Mouse (Mus musculus) heart, postnatal 0 days (tissue): ENCODE data around the gene Ern1.

Experiments used
- CTCF ChIP-seq: IDR thresholded peaks from 2 replicates; pipeline ENCODE4 v1.5.1; 2016; ENCODE audit warnings: antibody characterized with exemption, control low read depth, low read depth
- EP300 ChIP-seq: IDR thresholded peaks from 2 replicates; pipeline ENCODE4 v1.6.1; 2016; ENCODE audit warnings: antibody characterized with exemption, low read depth

- no peak for TF ChIP-seq CTCF
- no peak for TF ChIP-seq EP300
These were observed 12.3 kb downstream of the Ern1 start for GRCm38 (mm10) chr11:106475309-106475708.
